Mouse (Mus musculus) hindbrain, embryonic 11.5 days (tissue): ENCODE results near the gene Mbnl1. TPM values are rescaled to one million over a fixed set of nuclear protein-coding genes. Genes with fewer than 3 reads are reported as not detected.

Experiments used
- ATAC-seq: fragments of 200-750 bp; cut with Nextera tagmentation; 2 replicates; pipeline ENCODE4 v1.8.0; 2017; ENCODE audit warnings: mild to moderate bottlenecking, moderate TSS enrichment, moderate library complexity; ENCODE audit not compliant: low FRiP score
- DNase-seq: peaks from one replicate; pipeline ENCODE4 v3.0.0-alpha.2; 2015; ENCODE audit warnings: low spot score
- H3K27ac ChIP-seq: fragments of 300-500 bp; sonication (generic); 2 replicates; pipeline ENCODE4 v1.5.1; 2014; ENCODE audit warnings: mild to moderate bottlenecking, low read depth, low read length
- H3K27me3 ChIP-seq: fragments of 300-500 bp; sonication (generic); 2 replicates; pipeline ENCODE4 v1.6.1; 2014; ENCODE audit warnings: mild to moderate bottlenecking, low read length, moderate library complexity, mixed read lengths; ENCODE audit not compliant: control insufficient read depth, insufficient read depth
- H3K36me3 ChIP-seq: fragments of 300-500 bp; sonication (generic); 2 replicates; pipeline ENCODE4 v1.6.1; 2014; ENCODE audit warnings: mild to moderate bottlenecking, low read length, moderate library complexity, mixed read lengths; ENCODE audit not compliant: control insufficient read depth, insufficient read depth
- H3K4me1 ChIP-seq: fragments of 300-500 bp; sonication (generic); replicated peaks from 2 replicates; pipeline ENCODE4 v1.6.1; 2014; ENCODE audit warnings: low read length, mixed read lengths; ENCODE audit not compliant: control insufficient read depth, insufficient read depth
- H3K4me2 ChIP-seq: fragments of 300-500 bp; sonication (generic); replicated peaks from 2 replicates; pipeline ENCODE4 v1.6.1; 2014; ENCODE audit warnings: mild to moderate bottlenecking, low read depth, low read length
- H3K4me3 ChIP-seq: fragments of 300-500 bp; sonication (generic); 2 replicates; pipeline ENCODE4 v1.5.1; 2014; ENCODE audit warnings: low read depth, low read length
- H3K9ac ChIP-seq: fragments of 300-500 bp; sonication (generic); 2 replicates; pipeline ENCODE4 v1.6.1; 2014; ENCODE audit warnings: low read depth, low read length
- H3K9me3 ChIP-seq: fragments of 300-500 bp; sonication (generic); 2 replicates; pipeline ENCODE4 v1.6.1; 2016; ENCODE audit warnings: low read length; ENCODE audit not compliant: control insufficient read depth
- WGBS: fragments of 180-500 bp; shearing (Covaris S2); extraction: QIAGEN DNeasy Blood & Tissue Kit; methylation state at CpG from one replicate; pipeline ENCODE4 v1.1.7; 2014; 5-methylcytosine and 5-hydroxymethylcytosine counted together
- polyA plus RNA-seq: library from polyadenylated mRNA; unstranded; fragments of >200 nt; fragmentation: Nextera tagmentation; extraction: Ambion mirVana; gene quantifications from 2 replicates; pipeline ENCODE4 v1.2.1, GENCODE M21; 2014

Gene Mbnl1
- polyA plus RNA-seq, 1 experiment from 2014 or later, result 60.0 TPM

GRCm38 (mm10) chr3:60472011-60472680 lies 484 bp upstream of the Mbnl1 start:
- Histone ChIP-seq H3K4me1 (no peaks in the 10 kb centered on the region), H3K27me3 (no peaks in the 10 kb centered on the region), H3K9ac (no peak overlapping the region), H3K36me3 (no peaks in the 10 kb centered on the region), H3K27ac (no peak overlapping the region), H3K4me3 (no peak overlapping the region), H3K9me3 (no peaks in the 10 kb centered on the region), H3K4me2 (no peak overlapping the region)
- 91% methylated on average over 2 of the region's 2 CpGs for WGBS
- ATAC-seq, result no peak
- DNase-seq, result no peak

- no peaks in the 10 kb centered on the region for H3K9me3 ChIP-seq
- H3K4me1 ChIP-seq, result no peaks in the 10 kb centered on the region
- H3K27me3 ChIP-seq, result no peaks in the 10 kb centered on the region
- H3K36me3 ChIP-seq, result no peaks in the 10 kb centered on the region
- no peak overlapping the region for H3K9ac ChIP-seq
- no peak overlapping the region for H3K4me2 ChIP-seq
- 91% methylated on average over 11 of the region's 11 CpGs for WGBS
- no peak overlapping the region for H3K27ac ChIP-seq
- DNase-seq, result no peak
- H3K4me3 ChIP-seq, result no peak overlapping the region
- no peak for ATAC-seq
These were observed 1.4 kb downstream of the Mbnl1 start for GRCm38 (mm10) chr3:60473861-60474653.

GRCm38 (mm10) chr3:60474654-60474972 lies 2.0 kb downstream of the Mbnl1 start:
- Histone ChIP-seq H3K27ac (no peak overlapping the region), H3K4me3 (no peak overlapping the region), H3K27me3 (no peaks in the 10 kb centered on the region), H3K9ac (no peak overlapping the region), H3K4me1 (no peaks in the 10 kb centered on the region), H3K36me3 (no peaks in the 10 kb centered on the region), H3K4me2 (no peak overlapping the region), H3K9me3 (no peaks in the 10 kb centered on the region)
- DNase-seq (no peak), ATAC-seq (no peak)
- 86% methylated on average over 3 of the region's 3 CpGs for WGBS

- ATAC-seq, result no peak
- Histone ChIP-seq H3K36me3 (no peaks in the 10 kb centered on the region), H3K4me1 (no peaks in the 10 kb centered on the region), H3K4me2 (no peak overlapping the region), H3K4me3 (no peak overlapping the region), H3K9ac (no peak overlapping the region), H3K9me3 (no peaks in the 10 kb centered on the region), H3K27me3 (no peaks in the 10 kb centered on the region), H3K27ac (no peak overlapping the region)
- 91% methylated on average over 2 of the region's 2 CpGs for whole genome bisulfite sequencing
- DNase-seq, result no peak
These were observed 2.4 kb downstream of the Mbnl1 start for GRCm38 (mm10) chr3:60475055-60475454.

GRCm38 (mm10) chr3:60476751-60477255 lies 4.2 kb downstream of the Mbnl1 start:
- ATAC-seq (no peak), DNase-seq (no peak)
- no peak overlapping the region for H3K4me2 ChIP-seq
- H3K9me3 ChIP-seq, result no peaks in the 10 kb centered on the region
- H3K27me3 ChIP-seq, result no peaks in the 10 kb centered on the region
- H3K36me3 ChIP-seq, result no peaks in the 10 kb centered on the region
- no peak overlapping the region for H3K4me3 ChIP-seq
- 86% methylated on average over 6 of the region's 6 CpGs for WGBS
- no peak overlapping the region for H3K9ac ChIP-seq
- H3K27ac ChIP-seq, result no peak overlapping the region
- H3K4me1 ChIP-seq, result no peaks in the 10 kb centered on the region

GRCm38 (mm10) chr3:60478433-60478832 lies 5.8 kb downstream of the Mbnl1 start:
- Histone ChIP-seq H3K27ac (no peak overlapping the region), H3K9ac (no peak overlapping the region), H3K36me3 (no peaks in the 10 kb centered on the region), H3K9me3 (no peaks in the 10 kb centered on the region), H3K4me1 (no peaks in the 10 kb centered on the region), H3K4me2 (no peak overlapping the region), H3K27me3 (no peaks in the 10 kb centered on the region), H3K4me3 (no peak overlapping the region)
- no peak for DNase-seq
- WGBS, result 79% methylated on average over 2 of the region's 2 CpGs
- ATAC-seq, result no peak

- no peak overlapping the region for H3K4me3 ChIP-seq
- no peaks in the 10 kb centered on the region for H3K27me3 ChIP-seq
- no peak overlapping the region for H3K9ac ChIP-seq
- H3K4me2 ChIP-seq, result no peak overlapping the region
- 89% methylated on average over 2 of the region's 2 CpGs for WGBS
- ATAC-seq (no peak), DNase-seq (no peak)
- no peaks in the 10 kb centered on the region for H3K36me3 ChIP-seq
- H3K4me1 ChIP-seq, result no peaks in the 10 kb centered on the region
- no peaks in the 10 kb centered on the region for H3K9me3 ChIP-seq
- no peak overlapping the region for H3K27ac ChIP-seq
These were observed 8.1 kb downstream of the Mbnl1 start for GRCm38 (mm10) chr3:60480716-60481115.

GRCm38 (mm10) chr3:60481740-60482399 lies 9.2 kb downstream of the Mbnl1 start:
- 93% methylated on average over 2 of the region's 2 CpGs for WGBS
- Histone ChIP-seq H3K4me2 (no peak overlapping the region), H3K4me1 (no peaks in the 10 kb centered on the region), H3K36me3 (no peaks in the 10 kb centered on the region), H3K27ac (no peak overlapping the region), H3K4me3 (no peak overlapping the region), H3K27me3 (no peaks in the 10 kb centered on the region), H3K9ac (no peak overlapping the region), H3K9me3 (no peaks in the 10 kb centered on the region)
- no peak for DNase-seq
- ATAC-seq, result no peak
